Mouse (Mus musculus) liver, embryonic 14.5 days (tissue): ENCODE data around the gene Fuca1. TPM values are rescaled to one million over a fixed set of nuclear protein-coding genes. Genes with fewer than 3 reads are reported as not detected.
A peak's percentile ranks its signal among the peaks of the same experiment; 100 is the strongest.

Source experiments
- ATAC-seq: fragments of 200-750 bp; cut with Nextera tagmentation; 2 replicates; pipeline ENCODE4 v1.8.0; 2017; ENCODE audit warnings: moderate number of reproducible peaks, mild to moderate bottlenecking, moderate library complexity; ENCODE audit not compliant: insufficient read depth
- DNase-seq, 3 experiments: peaks; one replicate each; pipeline ENCODE4 v3.0.0-alpha.2; 2012 to 2013; ENCODE audit warnings: low read depth in 3 of 3, low spot score in 3 of 3
- H3K27ac ChIP-seq: fragments of 300-500 bp; sonication (generic); 2 replicates; pipeline ENCODE4 v1.5.1; 2014; ENCODE audit warnings: moderate library complexity, mild to moderate bottlenecking, control low read depth, inconsistent platforms
- H3K27me3 ChIP-seq: fragments of 300-500 bp; sonication (generic); 2 replicates; pipeline ENCODE4 v1.6.1; 2014; ENCODE audit warnings: mild to moderate bottlenecking, low read length, moderate library complexity; ENCODE audit not compliant: control insufficient read depth, insufficient read depth
- H3K36me3 ChIP-seq: fragments of 300-500 bp; sonication (generic); replicated peaks from 2 replicates; pipeline ENCODE4 v1.6.1; 2014; ENCODE audit warnings: low read depth; ENCODE audit not compliant: control insufficient read depth, insufficient read depth
- H3K4me1 ChIP-seq, 2 experiments: fragments of 200-500 bp in 1 of 2; fragments of 300-500 bp in 1 of 2; sonication (generic) in 1 of 2; replicated peaks; 2 replicates each; pipeline ENCODE4 v1.6.1; 2012 to 2014; ENCODE audit warnings: antibody characterized with exemption in 1 of 2, inconsistent platforms in 1 of 2, low read length in 1 of 2; ENCODE audit not compliant: control insufficient read depth in 2 of 2, insufficient read depth in 2 of 2
- H3K4me2 ChIP-seq: fragments of 300-500 bp; sonication (generic); 2 replicates; pipeline ENCODE4 v1.6.1; 2014; ENCODE audit warnings: low read depth, mild to moderate bottlenecking, control low read depth, moderate library complexity
- H3K4me3 ChIP-seq, 2 experiments: fragments of 200-500 bp in 1 of 2; fragments of 300-500 bp in 1 of 2; sonication (generic) in 1 of 2; 2 replicates each; pipeline ENCODE4 v1.5.1; 2012 to 2014; ENCODE audit warnings: low read depth in 2 of 2, low read length in 2 of 2, mild to moderate bottlenecking in 2 of 2, control low read depth in 1 of 2, inconsistent platforms in 1 of 2, moderate library complexity in 1 of 2; ENCODE audit not compliant: insufficient read depth in 1 of 2
- H3K9ac ChIP-seq: fragments of 300-500 bp; sonication (generic); replicated peaks from 2 replicates; pipeline ENCODE4 v1.6.1; 2014; ENCODE audit warnings: mild to moderate bottlenecking, control low read depth, moderate library complexity
- H3K9me3 ChIP-seq: fragments of 300-500 bp; sonication (generic); 2 replicates; pipeline ENCODE4 v1.6.1; 2016; ENCODE audit warnings: low read length, mixed read lengths; ENCODE audit not compliant: control insufficient read depth
- CTCF ChIP-seq: IDR thresholded peaks from 2 replicates; pipeline ENCODE4 v1.5.1; 2016; ENCODE audit warnings: antibody characterized with exemption, low read depth, control low read depth
- EP300 ChIP-seq: IDR thresholded peaks from 2 replicates; pipeline ENCODE4 v1.6.1; 2016; ENCODE audit warnings: antibody characterized with exemption, low read depth
- WGBS: fragments of 180-500 bp; shearing (Covaris S2); extraction: QIAGEN DNeasy Blood & Tissue Kit; methylation state at CpG from one replicate; pipeline ENCODE4 v1.1.7; 2014; ENCODE audit not compliant: insufficient replicate concordance; 5-methylcytosine and 5-hydroxymethylcytosine counted together
- polyA plus RNA-seq, 2 experiments: library from polyadenylated mRNA; depleted of rRNA in 1 of 2; stranded (reverse) in 1 of 2; unstranded in 1 of 2; fragments of >200 nt; fragmentation: Nextera tagmentation in 1 of 2; extraction: Ambion mirVana in 1 of 2; gene quantifications; 2 replicates each; pipeline versions ENCODE4 v1.2.1 to v1.2.3; 2012 to 2014

Gene Fuca1
- polyA plus RNA-seq, 2 experiments: 12.0 to 19.0 TPM

GRCm38 (mm10) chr4:135954241-135954640 is 33.7 kb downstream of the Fuca1 start:
- TF ChIP-seq CTCF (peak; percentile 99), EP300 (no peak)
- H3K9me3 ChIP-seq: 0 out of 2 replicates have a peak, but pooled peaks cover 2% of the 10 kb centered on the region
- no peak overlapping the region for H3K4me3 ChIP-seq
- no peak overlapping the region for H3K27ac ChIP-seq
- WGBS: 9% methylated on average over 2 of the region's 2 CpGs
- peaks cover 27% of the 10 kb centered on the region for H3K36me3 ChIP-seq
- DNase-seq (peak in 1 of 3 experiments; percentile 62), ATAC-seq (peak; percentile 46; the same call in 1 of the 2 replicates)
- no peaks in the 10 kb centered on the region for H3K27me3 ChIP-seq
- H3K9ac ChIP-seq: no peak overlapping the region
- H3K4me2 ChIP-seq: no peak overlapping the region
- H3K4me1 ChIP-seq: no peaks in the 10 kb centered on the region; a peak in 1 of 4 replicates

GRCm38 (mm10) chr4:135955886-135956285 is 35.4 kb downstream of the Fuca1 start:
- H3K27ac ChIP-seq: no peak overlapping the region
- no peak overlapping the region for H3K4me3 ChIP-seq
- no peak for DNase-seq
- TF ChIP-seq EP300 (no peak), CTCF (no peak)
- H3K27me3 ChIP-seq: no peaks in the 10 kb centered on the region
- peaks cover 27% of the 10 kb centered on the region for H3K36me3 ChIP-seq
- ATAC-seq: no peak
- no peak overlapping the region for H3K9ac ChIP-seq
- H3K4me1 ChIP-seq: no peaks in the 10 kb centered on the region; a peak in 1 of 4 replicates
- no peak overlapping the region for H3K4me2 ChIP-seq
- WGBS: 80% methylated on average over 9 of the region's 9 CpGs
- H3K9me3 ChIP-seq: 0 out of 2 replicates have a peak, but pooled peaks cover 2% of the 10 kb centered on the region

GRCm38 (mm10) chr4:135958354-135958753 is 37.8 kb downstream of the Fuca1 start:
- H3K4me1 ChIP-seq: peaks cover 0 to 3% of the 10 kb centered on the region in 2 experiments
- WGBS: 69% methylated on average over 8 of the region's 8 CpGs
- no peak overlapping the region for H3K4me3 ChIP-seq
- no peak overlapping the region for H3K9ac ChIP-seq
- peak; percentile 14; the same call in 1 of the 2 replicates for ATAC-seq
- no peak for DNase-seq
- no peaks in the 10 kb centered on the region for H3K9me3 ChIP-seq
- no peak overlapping the region; the same call in 1 of the 2 replicates for H3K4me2 ChIP-seq
- H3K27me3 ChIP-seq: no peaks in the 10 kb centered on the region
- H3K27ac ChIP-seq: no peak overlapping the region
- H3K36me3 ChIP-seq: peaks cover 10% of the 10 kb centered on the region
- TF ChIP-seq CTCF (no peak), EP300 (no peak)

GRCm38 (mm10) chr4:135960717-135961116 is 40.2 kb downstream of the Fuca1 start:
- H3K9me3 ChIP-seq: no peaks in the 10 kb centered on the region
- peaks cover 4 to 10% of the 10 kb centered on the region in 2 experiments for H3K4me1 ChIP-seq
- TF ChIP-seq EP300 (no peak), CTCF (peak; percentile 99)
- ATAC-seq (no peak), DNase-seq (peak; percentile 69 to 75 (median 71))
- H3K36me3 ChIP-seq: peaks cover 2% of the 10 kb centered on the region
- no peak overlapping the region for H3K4me2 ChIP-seq
- 31% methylated on average over 5 of the region's 5 CpGs for WGBS
- H3K4me3 ChIP-seq: no peak overlapping the region
- H3K9ac ChIP-seq: no peak overlapping the region
- no peak overlapping the region for H3K27ac ChIP-seq
- H3K27me3 ChIP-seq: no peaks in the 10 kb centered on the region

GRCm38 (mm10) chr4:135961709-135962108 is 41.2 kb downstream of the Fuca1 start:
- H3K27me3 ChIP-seq: no peaks in the 10 kb centered on the region
- H3K4me3 ChIP-seq: no peak overlapping the region
- H3K27ac ChIP-seq: no peak overlapping the region
- no peak for TF ChIP-seq CTCF
- no peak for TF ChIP-seq EP300
- H3K4me2 ChIP-seq: no peak overlapping the region
- no peaks in the 10 kb centered on the region; the same call in 1 of the 2 replicates for H3K36me3 ChIP-seq
- DNase-seq (no peak), ATAC-seq (no peak)
- H3K4me1 ChIP-seq: peaks cover 4 to 10% of the 10 kb centered on the region in 2 experiments
- WGBS: 79% methylated on average over 5 of the region's 5 CpGs
- H3K9ac ChIP-seq: no peak overlapping the region
- no peaks in the 10 kb centered on the region for H3K9me3 ChIP-seq
